Mouse (Mus musculus) C2C12 (cell line): Measurements from ENCODE around the gene Scg3.

Experiments
- CEBPB ChIP-seq: IDR thresholded peaks from one replicate; pipeline ENCODE4 v1.6.1; 2011; ENCODE audit warnings: low read depth, mild to moderate bottlenecking, control low read depth, moderate library complexity
- CTCF ChIP-seq: IDR thresholded peaks from one replicate; pipeline ENCODE4 v1.5.1; 2011; ENCODE audit not compliant: control insufficient read depth, insufficient read depth, insufficient read length
- FOSL1 ChIP-seq: IDR thresholded peaks from one replicate; pipeline ENCODE4 v1.8.0; 2011; ENCODE audit warnings: mild to moderate bottlenecking, low read length; ENCODE audit not compliant: poor library complexity, insufficient read depth, severe bottlenecking
- MAX ChIP-seq: IDR thresholded peaks from one replicate; pipeline ENCODE4 v1.6.1; 2011; ENCODE audit warnings: mild to moderate bottlenecking, control low read depth
- MYOD1 ChIP-seq: IDR thresholded peaks from one replicate; pipeline ENCODE4 v1.6.1; 2011; ENCODE audit warnings: low read depth; ENCODE audit not compliant: control insufficient read depth, insufficient read length
- MYOG ChIP-seq: IDR thresholded peaks from one replicate; pipeline ENCODE4 v1.6.1; 2011; ENCODE audit not compliant: control insufficient read depth, insufficient read length; ENCODE audit errors: extremely low read depth
- USF1 ChIP-seq: IDR thresholded peaks from one replicate; pipeline ENCODE4 v1.6.1; 2011; ENCODE audit warnings: low read depth, mild to moderate bottlenecking, control low read depth, moderate library complexity

DNA sequence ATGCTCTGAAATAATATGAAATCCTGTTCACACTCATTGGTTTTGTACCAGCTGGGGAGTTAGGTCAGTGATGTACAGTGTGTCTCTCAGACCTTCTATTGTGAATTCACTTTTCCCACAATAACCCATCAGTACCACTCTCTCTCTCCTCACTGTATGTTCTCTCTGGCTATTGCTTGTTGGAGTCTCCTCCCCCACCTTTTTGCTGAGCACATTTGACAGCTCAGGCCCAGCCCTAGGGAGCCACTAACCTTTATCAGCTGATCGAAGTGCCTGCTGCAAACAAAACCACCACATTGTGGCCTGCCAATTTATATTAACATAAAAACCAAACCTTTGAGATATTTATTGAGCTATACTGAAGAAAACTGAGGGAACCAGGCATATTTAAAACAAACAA is 74.4 kb downstream of the Scg3 start:
- TF ChIP-seq CTCF (no peak), USF1 (no peak), MAX (no peak), MYOG (no peak), FOSL1 (no peak), CEBPB (no peak), MYOD1 (no peak)
